In the genomic region with DNA sequence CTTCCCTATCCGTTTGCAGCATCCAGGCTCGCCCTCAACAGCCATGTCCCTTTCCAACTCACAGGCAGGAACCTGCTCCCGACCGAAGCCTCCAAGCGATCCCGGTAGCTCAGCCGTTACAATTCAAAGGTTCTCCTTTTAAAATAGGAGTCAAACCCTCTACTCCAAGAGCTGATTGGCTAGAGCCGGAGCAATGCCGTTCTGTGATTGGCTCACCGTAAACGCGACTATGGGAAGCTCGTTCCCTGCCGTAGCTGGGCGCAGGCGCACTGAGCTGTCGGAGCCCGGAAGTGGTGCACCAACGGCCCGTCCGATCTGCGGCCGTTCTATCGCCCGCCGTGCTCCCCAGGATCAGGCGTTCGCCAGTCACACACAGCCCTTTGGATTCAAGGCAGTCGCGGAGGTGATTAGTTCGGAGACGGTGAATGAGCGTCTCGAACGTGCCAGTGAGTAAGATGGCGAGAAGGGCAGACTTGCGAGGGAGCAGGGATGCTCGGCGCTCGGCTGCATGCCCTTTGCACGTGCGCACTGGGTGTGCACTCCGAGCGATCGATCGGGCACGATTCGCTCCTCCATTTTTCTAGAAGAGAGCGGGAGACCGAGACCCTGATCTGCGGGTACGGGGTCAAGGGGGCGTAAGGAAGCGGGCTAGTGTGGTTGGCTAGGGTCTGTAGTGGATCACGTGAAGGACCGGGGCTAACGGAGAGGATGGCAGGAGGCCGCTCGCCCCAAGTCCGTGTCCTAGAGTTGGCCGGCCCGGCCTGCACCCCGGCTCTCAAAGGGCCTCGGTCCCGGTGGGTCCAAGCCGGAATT, we compare ENCODE assay signal across 8 mouse cellular contexts. TPM values are rescaled to one million over a fixed set of nuclear protein-coding genes. Genes with fewer than 3 reads are reported as not detected.
A peak's percentile ranks its signal among the peaks of the same experiment; 100 is the strongest.
DNase-seq lines count a peak whose midpoint lies in the region; ATAC-seq lines count a peak whose summit lies in the region.

Gene Aurka (minus strand): TSS at position 125 of the 813 bp plus-strand sequence.
Gene Cstf1 (plus strand): TSS at position 271 of the 813 bp plus-strand sequence.

- DNase-seq in MEL-GATA-1-ER (ENCODE audit: extremely low read depth, low read depth): peak; percentile 96
- DNase-seq in cerebellum, adult 8-10 months: peak; percentile 96
- DNase-seq in forelimb bud, embryonic 11.5 days (ENCODE audit: low read depth, low spot score): peak; percentile 97
- DNase-seq in layer of hippocampus, adult 9-10 months (ENCODE audit: low spot score): peak; percentile 91
- DNase-seq in ovary, postnatal 10 days (ENCODE audit: low spot score): peak; percentile 93
- peak; percentile 91 to 92 for DNase-seq in thymus, postnatal 10 days (ENCODE audit: low spot score in 2 of 2)

- no peaks in the 10 kb centered on the region for H3K9me3 ChIP-seq in lung, embryonic 16.5 days (ENCODE audit: control insufficient read depth, low read length)

- peak within 1 kb of the TSS; percentile 88 for H3K27ac ChIP-seq in lung, embryonic 16.5 days (ENCODE audit: low read length)

- H3K4me2 ChIP-seq in lung, embryonic 16.5 days (ENCODE audit: low read depth, low read length): peak within 1 kb of the TSS; percentile 81

- H3K36me3 ChIP-seq in lung, embryonic 16.5 days (ENCODE audit: control insufficient read depth, insufficient read depth, low read length): peaks cover 30% of the 10 kb centered on the region

- peak within 1 kb of the TSS; percentile 71 for H3K4me3 ChIP-seq in lung, embryonic 16.5 days (ENCODE audit: low read length)

- under 1% methylated on average over 66 of the region's 66 CpGs for WGBS in lung, embryonic 16.5 days

- H3K27me3 ChIP-seq in lung, embryonic 16.5 days (ENCODE audit: control insufficient read depth, insufficient read depth, low read depth, low read length): no peaks in the 10 kb centered on the region

- H3K4me1 ChIP-seq in lung, embryonic 16.5 days (replicated peaks; ENCODE audit: control insufficient read depth, insufficient read depth, low read length): peaks cover 34% of the 10 kb centered on the region

- ATAC-seq in hematopoietic stem cell, adult 5-6 weeks (replicated peaks in 1 of 2; ENCODE audit: insufficient read depth in 1 of 2, low FRiP score in 2 of 2, low TSS enrichment in 1 of 2, low read depth in 1 of 2, poor library complexity in 2 of 2, severe bottlenecking in 2 of 2): peak; percentile 96
- peak; percentile 99 for ATAC-seq in lung, embryonic 16.5 days (ENCODE audit: low read depth)

- H3K9ac ChIP-seq in lung, embryonic 16.5 days (ENCODE audit: low read length): peak within 1 kb of the TSS; percentile 87

RNA-seq across cellular contexts. Expression of gene Aurka, which starts in this region (rescaled TPM):
- total RNA-seq in hematopoietic stem cell, adult 5-6 weeks (2017): 42.8 and 50.7 TPM in 2 replicates
- 124 and 131 TPM in 2 replicates for polyA plus RNA-seq in lung, embryonic 16.5 days (2015; fragmentation: Nextera tagmentation; extraction: Ambion mirVana)

RNA-seq across cellular contexts. Expression of gene Cstf1, which starts in this region (rescaled TPM):
- total RNA-seq in hematopoietic stem cell, adult 5-6 weeks (2017): 28.4 and 41.6 TPM in 2 replicates
- polyA plus RNA-seq in lung, embryonic 16.5 days (2015; fragmentation: Nextera tagmentation; extraction: Ambion mirVana): 34.7 and 37.5 TPM in 2 replicates

Comparison
In these comparisons a context has a peak if more than half of its experiments do, and no peak if none do; other contexts are left out.
1. Peak in every context shown above with its lines: DNase-seq, ATAC-seq, H3K4me3 ChIP-seq and H3K27ac ChIP-seq.